Mouse (Mus musculus) C2C12 (cell line): ENCODE data around the gene 3110009E18Rik.

Experiments used
- CEBPB ChIP-seq: IDR thresholded peaks from one replicate; pipeline ENCODE4 v1.6.1; 2011; ENCODE audit warnings: low read depth, mild to moderate bottlenecking, control low read depth, moderate library complexity
- CTCF ChIP-seq: IDR thresholded peaks from one replicate; pipeline ENCODE4 v1.5.1; 2011; ENCODE audit not compliant: control insufficient read depth, insufficient read depth, insufficient read length
- MAX ChIP-seq: IDR thresholded peaks from one replicate; pipeline ENCODE4 v1.6.1; 2011; ENCODE audit warnings: mild to moderate bottlenecking, control low read depth
- MYOD1 ChIP-seq: IDR thresholded peaks from one replicate; pipeline ENCODE4 v1.6.1; 2011; ENCODE audit warnings: low read depth; ENCODE audit not compliant: control insufficient read depth, insufficient read length
- USF1 ChIP-seq: IDR thresholded peaks from one replicate; pipeline ENCODE4 v1.6.1; 2011; ENCODE audit warnings: low read depth, mild to moderate bottlenecking, control low read depth, moderate library complexity

- TF ChIP-seq MAX (no peak), CTCF (no peak), CEBPB (no peak), USF1 (no peak), MYOD1 (no peak)
Measured at GRCm38 (mm10) chr1:120176313-120176712, 55.3 kb downstream of the 3110009E18Rik start.
